Mouse (Mus musculus) lung, postnatal 25 days (tissue): ENCODE results near the gene Fam126b.
"Not testable (repeated sequence)": the region's sequence is repeated elsewhere in the genome, so short reads cannot be mapped to it uniquely, and the experiment has no call there.

Source experiments
- DNase-seq: peaks from one replicate; pipeline ENCODE4 v3.0.0; 2022; ENCODE audit warnings: low spot score

The Fam126b gene

DNA sequence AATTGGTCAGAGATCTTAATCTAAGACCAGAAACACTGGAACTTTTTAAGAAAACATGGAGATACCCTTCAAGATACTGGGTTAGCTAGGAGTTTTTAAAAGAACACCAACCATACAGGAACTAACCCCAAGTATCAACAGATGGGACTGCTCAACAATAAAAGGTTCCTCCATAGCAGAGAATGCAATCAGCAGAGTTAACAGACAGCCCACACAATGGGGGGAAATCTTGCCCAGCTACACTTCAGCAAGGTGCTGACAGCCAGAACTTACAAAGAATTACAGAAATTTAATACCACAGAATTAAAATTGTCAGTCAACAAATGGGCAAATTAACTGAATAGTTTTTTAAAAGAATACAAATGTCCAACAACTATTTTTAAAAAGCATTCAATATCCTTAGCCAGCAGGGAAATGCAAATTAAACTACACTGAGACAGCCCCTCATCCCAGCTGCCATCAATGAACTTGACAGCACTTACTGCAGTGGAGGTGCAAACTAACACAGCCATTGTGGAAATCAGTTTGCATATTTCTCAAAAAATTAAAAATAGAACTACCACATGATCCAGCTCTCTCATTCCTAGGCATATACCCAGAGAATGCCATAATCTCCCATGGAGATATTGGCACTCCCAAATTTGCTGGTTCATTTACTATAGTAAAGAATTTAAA, 17.5 kb downstream of the Fam126b start:
- DNase-seq, result no peak

DNA sequence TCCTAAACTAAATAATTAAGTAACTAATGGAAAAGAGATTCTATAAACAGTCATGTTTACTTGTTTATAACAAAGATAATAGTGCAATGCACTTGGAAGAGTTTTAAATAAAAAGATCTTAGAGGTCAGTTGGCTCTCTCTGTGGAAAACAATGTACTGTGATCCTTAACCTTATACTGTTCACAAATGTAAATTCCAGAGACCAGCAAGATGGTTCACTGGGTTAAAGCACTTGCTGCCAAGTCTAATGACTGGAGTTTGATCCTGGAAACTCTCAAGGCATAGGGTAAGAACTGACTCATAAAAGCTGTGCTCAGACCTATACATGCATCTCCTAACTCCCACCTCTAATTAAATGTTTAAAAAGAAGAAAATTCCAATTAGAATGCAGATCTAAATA, 19.5 kb downstream of the Fam126b start:
- DNase-seq, result no peak

- no peak for DNase-seq
Observed at GRCm38 (mm10) chr1:58564981-58565380, 21.1 kb downstream of the Fam126b start.

DNA sequence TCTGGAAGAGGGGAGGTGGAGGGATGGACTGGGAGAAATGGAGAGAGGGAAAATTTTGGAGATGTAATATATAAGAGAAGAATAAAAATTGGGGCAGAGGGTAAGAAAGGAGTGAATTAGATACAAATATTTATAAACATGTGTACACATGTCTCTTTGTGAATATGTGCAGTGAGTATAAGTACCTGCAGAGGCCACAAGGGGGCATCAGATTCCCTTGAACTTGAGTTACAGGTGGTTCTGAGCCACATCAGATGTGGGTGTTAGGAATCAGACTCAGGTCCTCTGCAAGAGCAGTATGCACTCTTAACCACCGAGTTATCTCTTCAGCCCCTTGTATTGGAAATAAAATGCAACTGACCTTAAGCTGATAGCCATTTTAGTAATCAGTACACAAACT, 23.7 kb downstream of the Fam126b start:
- peak; percentile 51 for DNase-seq

- not testable (repeated sequence) for DNase-seq
Observed at GRCm38 (mm10) chr1:58560370-58560769, 25.8 kb downstream of the Fam126b start.

GRCm38 (mm10) chr1:58541386-58541785, 44.7 kb downstream of the Fam126b start:
- DNase-seq, result no peak

GRCm38 (mm10) chr1:58507249-58507648, 78.9 kb downstream of the Fam126b start:
- DNase-seq, result no peak

DNA sequence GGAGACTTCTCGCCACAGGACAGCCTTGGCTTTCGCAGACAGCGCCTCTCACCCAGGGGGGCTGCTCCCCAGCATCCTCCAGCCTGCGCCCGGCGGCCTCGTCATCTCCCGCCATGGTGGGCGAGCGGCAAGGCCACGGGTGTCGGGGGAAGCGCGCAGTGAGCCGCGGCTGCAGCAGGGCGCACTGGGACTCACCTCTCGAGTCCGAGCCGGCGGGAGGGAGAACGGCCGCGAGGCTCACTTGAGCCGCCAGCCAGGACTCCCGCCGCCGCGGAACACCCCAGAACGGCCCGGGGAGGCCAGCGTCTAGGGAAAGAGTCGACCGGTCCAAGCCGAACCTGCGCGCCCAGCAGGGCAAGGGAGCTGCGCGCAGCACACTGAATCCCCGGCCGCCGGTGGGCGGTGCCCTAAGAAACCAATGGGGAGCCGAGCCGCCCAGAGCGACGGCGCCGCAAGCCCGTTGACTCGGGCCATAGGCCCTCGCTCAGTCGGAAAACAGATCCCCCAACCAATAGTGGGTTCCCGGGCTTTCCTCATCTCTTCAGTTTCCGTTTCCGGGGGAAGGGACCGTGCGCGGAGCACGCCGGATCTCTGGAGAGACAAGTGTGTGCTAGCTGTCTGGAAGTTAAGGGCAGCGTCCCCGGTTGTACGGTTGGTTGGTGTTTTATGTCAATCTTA, 81.4 kb downstream of the Fam126b start, which contains the start of gene Orc2:
Orc2 (minus strand) TSS at position 533 of the 678 bp plus-strand sequence.
- DNase-seq, result peak; percentile 93

DNA sequence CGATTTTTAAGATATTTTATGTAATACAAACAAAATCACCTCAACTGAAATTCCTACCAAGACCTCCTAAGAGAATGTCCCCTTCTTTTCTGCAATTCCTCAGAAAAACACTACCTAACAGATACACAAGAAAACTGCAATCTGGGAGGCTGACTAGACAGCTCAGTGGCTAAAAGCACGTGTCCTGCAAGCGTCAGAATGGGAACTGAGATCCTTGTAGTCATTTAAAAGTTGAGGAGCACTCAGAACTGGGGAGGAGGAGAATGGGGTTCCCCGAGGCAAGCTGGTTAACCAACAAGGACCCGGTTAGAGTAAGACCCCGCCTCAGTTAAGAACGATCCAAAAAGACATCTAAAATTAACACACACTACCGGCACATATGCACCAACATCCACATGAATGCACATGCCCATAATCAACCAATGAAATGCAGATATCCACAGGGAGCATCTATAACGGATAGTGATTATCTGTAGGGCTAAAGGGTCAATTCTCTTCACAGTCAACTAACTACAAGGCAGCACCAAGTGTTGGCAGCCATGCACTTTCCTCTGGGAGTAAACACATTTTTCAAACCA, 82.2 kb downstream of the Fam126b start:
- no peak for DNase-seq

DNA sequence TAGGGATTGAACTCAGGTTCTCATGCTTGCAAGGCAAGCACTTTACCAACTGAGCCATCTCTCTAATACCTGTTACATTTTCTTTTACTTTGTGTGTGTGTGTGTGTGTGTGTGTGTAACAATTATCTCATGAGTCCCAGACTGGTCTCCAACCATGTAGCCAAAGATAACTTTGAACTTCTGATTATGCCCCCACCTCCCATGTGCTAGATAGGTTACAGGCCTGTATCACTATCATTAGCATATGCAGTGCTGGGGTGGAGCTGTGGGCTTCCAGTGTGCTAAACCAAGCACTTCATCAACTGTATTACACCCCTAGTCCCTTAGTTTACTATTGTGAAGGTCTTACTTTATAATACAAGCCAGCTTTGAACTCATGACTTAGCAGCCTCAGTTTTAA, 83.0 kb downstream of the Fam126b start:
- no peak for DNase-seq

DNA sequence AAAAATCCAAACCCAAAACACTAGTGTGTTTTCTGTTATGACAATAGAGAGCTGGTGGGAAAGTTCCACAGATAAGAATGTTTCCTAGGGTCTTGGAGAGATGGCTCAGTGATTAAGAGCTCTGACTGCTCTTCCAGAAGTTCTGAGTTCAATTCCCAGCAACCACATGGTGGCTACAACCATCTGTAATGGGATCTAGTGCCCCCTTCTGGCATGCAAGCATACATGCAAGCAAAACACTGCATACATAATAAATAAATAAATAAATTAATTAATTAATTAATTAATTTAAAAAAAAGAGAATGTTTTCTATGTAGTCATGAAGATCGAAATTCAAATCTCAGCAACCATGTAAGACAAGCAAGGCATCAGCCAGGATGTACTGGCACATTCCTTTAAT, 87.4 kb downstream of the Fam126b start:
- DNase-seq, result no peak

GRCm38 (mm10) chr1:58497678-58498077, 88.4 kb downstream of the Fam126b start:
- no peak for DNase-seq

GRCm38 (mm10) chr1:58495603-58496002, 90.5 kb downstream of the Fam126b start:
- DNase-seq, result no peak

DNA sequence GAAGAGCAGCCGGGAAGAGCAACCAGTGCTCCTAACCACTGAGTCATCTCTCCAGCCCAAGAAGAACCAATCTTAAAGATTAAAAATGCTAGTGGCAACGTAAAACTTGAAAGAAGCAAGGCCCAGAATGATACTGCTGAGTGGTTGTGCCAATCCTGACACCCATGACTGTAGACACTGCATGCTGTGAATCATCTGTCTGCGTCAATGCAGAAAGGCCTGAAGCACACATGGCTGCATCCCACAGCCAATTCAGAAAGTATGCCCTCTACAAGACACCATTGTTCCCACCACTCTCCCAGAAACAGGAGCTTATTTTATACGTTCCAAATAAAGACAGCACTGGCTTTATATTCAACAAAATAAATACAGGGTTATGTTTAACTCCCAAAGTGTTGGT, 103.5 kb downstream of the Fam126b start:
- DNase-seq, result no peak

DNA sequence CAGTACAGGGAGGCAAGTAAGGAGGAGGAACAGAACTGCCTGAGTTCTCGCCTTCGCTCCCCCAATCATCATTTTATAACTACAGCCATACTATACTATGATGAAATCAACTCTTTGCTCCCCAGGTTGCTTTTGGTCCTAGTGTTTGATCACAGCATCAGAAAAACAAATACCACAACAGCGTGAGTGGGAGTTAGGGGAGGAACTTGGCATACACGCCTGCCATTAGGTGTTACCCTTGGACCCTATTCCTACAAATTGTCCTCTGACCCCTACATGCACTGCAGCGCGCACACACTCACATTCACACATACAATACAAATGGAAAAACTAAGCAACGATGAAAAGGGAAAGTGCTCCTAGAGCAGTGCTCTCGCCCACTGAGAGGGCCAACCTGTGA, 110.5 kb downstream of the Fam126b start:
- DNase-seq, result no peak
